Mouse (Mus musculus) bone marrow, adult 2 months (tissue): ENCODE results near the gene Tex101.

ENCODE experiments used
- CTCF ChIP-seq: fragments of 200-500 bp; IDR thresholded peaks from 2 replicates; pipeline ENCODE4 v1.5.1; 2011; ENCODE audit warnings: low read length, control low read depth; ENCODE audit not compliant: control insufficient read depth, insufficient read depth
- POLR2A ChIP-seq: fragments of 200-500 bp; IDR thresholded peaks from 2 replicates; pipeline ENCODE4 v1.6.1; 2011; ENCODE audit warnings: low read depth, mild to moderate bottlenecking, control low read depth, low read length, borderline replicate concordance; ENCODE audit not compliant: control insufficient read depth

DNA sequence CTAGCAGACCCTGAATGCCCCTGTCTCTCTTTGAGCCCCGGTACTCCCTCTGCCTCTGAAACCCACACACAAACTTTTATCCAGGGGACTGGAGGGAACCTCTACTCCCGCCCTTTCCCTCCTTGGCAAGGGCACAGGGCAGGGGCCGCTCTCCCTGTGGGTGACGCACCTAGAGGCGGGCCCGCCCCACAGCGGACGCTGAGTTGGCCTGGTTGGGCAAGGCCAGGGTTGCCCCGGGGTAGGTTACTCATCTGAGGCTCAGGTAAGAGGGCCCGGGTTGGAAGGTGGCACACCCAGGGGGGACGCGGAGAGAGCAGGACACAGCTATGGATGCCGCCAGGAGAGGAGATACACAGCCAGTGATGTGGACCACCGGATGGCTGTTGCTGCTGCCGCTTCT, 40.2 kb downstream of the Tex101 start, which contains the start of gene Lypd3:
- TF ChIP-seq POLR2A, result no peak
- TF ChIP-seq CTCF, result no peak
